Mouse (Mus musculus): Measurements from ENCODE around the gene Morc4. TPM values are rescaled to one million over a fixed set of nuclear protein-coding genes. Genes with fewer than 3 reads are reported as not detected.

Morc4 gene
- total and polyA plus RNA-seq, 3 experiments: not detected

GRCm38 (mm10) chrX:139799953-139800352 is 71.5 kb downstream of the Morc4 start:
- TF ChIP-seq MYC (IDR thresholded peaks at IDR 0.05; ENCODE audit: low read depth, low read length): no peak
- no peaks in the 10 kb centered on the region for H3K36me3 ChIP-seq (replicated peaks in 1 of 2; ENCODE audit: control insufficient read depth in 1 of 2, insufficient read depth in 1 of 2, low read length in 1 of 2)
- in situ Hi-C loops (cut with MboI; ENCODE audit: low pct_ligation_motif_present, low pct_unique_long_range_greater_than_20kb, low sequenced_read_pairs) (no loop called here), dilution Hi-C loops (cut with MboI; ENCODE audit: extremely low pct_ligation_motif_present, extremely low pct_unique_long_range_greater_than_20kb, low sequenced_read_pairs) (no loop called here)
- no peak overlapping the region for H3K27ac ChIP-seq (ENCODE audit: insufficient read depth, low read depth)
- H3K4me1 ChIP-seq (ENCODE audit: control insufficient read depth in 1 of 2, insufficient read depth in 2 of 2): no peaks in the 10 kb centered on the region
- no peak overlapping the region for H3K4me2 ChIP-seq (ENCODE audit: insufficient read depth, low read depth, poor library complexity, severe bottlenecking)
- no peak overlapping the region for H3K9ac ChIP-seq (ENCODE audit: insufficient read depth, low read depth)
- no peaks in the 10 kb centered on the region for H3K79me2 ChIP-seq (replicated peaks; ENCODE audit: control insufficient read depth, extremely low read depth, insufficient read depth, poor library complexity, severe bottlenecking)
- no peak for DNase-seq (ENCODE audit: extremely low read depth)
- H3K9me3 ChIP-seq (replicated peaks; ENCODE audit: low read length): no peaks in the 10 kb centered on the region
- H3K4me3 ChIP-seq (replicated peaks in 1 of 3; ENCODE audit: low read depth in 2 of 3, low read length in 2 of 3, poor library complexity in 1 of 3): no peak overlapping the region
- no peaks in the 10 kb centered on the region for H3K27me3 ChIP-seq (replicated peaks)

GRCm38 (mm10) chrX:139797875-139798274 is 73.6 kb downstream of the Morc4 start:
- no peak overlapping the region for H3K4me3 ChIP-seq (replicated peaks in 1 of 3; ENCODE audit: low read depth in 2 of 3, low read length in 2 of 3, poor library complexity in 1 of 3)
- no peaks in the 10 kb centered on the region for H3K27me3 ChIP-seq (replicated peaks)
- no peaks in the 10 kb centered on the region for H3K79me2 ChIP-seq (replicated peaks; ENCODE audit: control insufficient read depth, extremely low read depth, insufficient read depth, poor library complexity, severe bottlenecking)
- H3K36me3 ChIP-seq (replicated peaks in 1 of 2; ENCODE audit: control insufficient read depth in 1 of 2, insufficient read depth in 1 of 2, low read length in 1 of 2): no peaks in the 10 kb centered on the region
- H3K27ac ChIP-seq (ENCODE audit: insufficient read depth, low read depth): no peak overlapping the region
- TF ChIP-seq MAFK (IDR thresholded peaks at IDR 0.05; ENCODE audit: insufficient replicate concordance, low read length) (no peak), RAD21 (IDR thresholded peaks at IDR 0.05; ENCODE audit: low read depth, low read length) (no peak), CHD1 (IDR thresholded peaks at IDR 0.05; ENCODE audit: low read depth, low read length) (no peak), MAZ (IDR thresholded peaks at IDR 0.05; ENCODE audit: low read depth, low read length) (no peak), JUND (conservative IDR thresholded peaks at IDR 0.05; ENCODE audit: low read depth, low read length) (no peak), ZC3H11A (IDR thresholded peaks at IDR 0.05; ENCODE audit: low read depth, low read length) (no peak), USF2 (conservative IDR thresholded peaks at IDR 0.05; ENCODE audit: low read depth, low read length) (no peak), UBTF (IDR thresholded peaks at IDR 0.05; ENCODE audit: low read depth, low read length) (no peak), SMC3 (IDR thresholded peaks at IDR 0.05; ENCODE audit: low read depth, low read length) (no peak), ETS1 (conservative IDR thresholded peaks at IDR 0.05; ENCODE audit: low read depth, low read length) (no peak), CTCF (conservative IDR thresholded peaks at IDR 0.05 in 1 of 2, IDR thresholded peaks at IDR 0.05 in 1 of 2; ENCODE audit: low read depth in 2 of 2, low read length in 2 of 2) (no peak), HCFC1 (IDR thresholded peaks at IDR 0.05; ENCODE audit: low read depth, low read length) (no peak), MAX (IDR thresholded peaks at IDR 0.05; ENCODE audit: low read length) (no peak), RCOR1 (conservative IDR thresholded peaks at IDR 0.05; ENCODE audit: low read depth, low read length) (no peak), NRF1 (IDR thresholded peaks at IDR 0.05; ENCODE audit: low read depth, low read length) (no peak), MYC (IDR thresholded peaks at IDR 0.05; ENCODE audit: low read depth, low read length) (no peak), GABPA (IDR thresholded peaks at IDR 0.05; ENCODE audit: insufficient replicate concordance, low read depth, low read length) (no peak), ELF1 (IDR thresholded peaks at IDR 0.05; ENCODE audit: low read depth, low read length) (no peak)
- no peaks in the 10 kb centered on the region for H3K4me1 ChIP-seq (ENCODE audit: control insufficient read depth in 1 of 2, insufficient read depth in 2 of 2)
- in situ Hi-C loops (cut with MboI; ENCODE audit: low pct_ligation_motif_present, low pct_unique_long_range_greater_than_20kb, low sequenced_read_pairs) (no loop called here), dilution Hi-C loops (cut with MboI; ENCODE audit: extremely low pct_ligation_motif_present, extremely low pct_unique_long_range_greater_than_20kb, low sequenced_read_pairs) (no loop called here)
- H3K9ac ChIP-seq (ENCODE audit: insufficient read depth, low read depth): no peak overlapping the region
- H3K4me2 ChIP-seq (ENCODE audit: insufficient read depth, low read depth, poor library complexity, severe bottlenecking): no peak overlapping the region
- no peaks in the 10 kb centered on the region for H3K9me3 ChIP-seq (replicated peaks; ENCODE audit: low read length)
- no peak for DNase-seq (ENCODE audit: extremely low read depth)
